Mouse (Mus musculus): ENCODE results near the gene Plcg2.

DNA sequence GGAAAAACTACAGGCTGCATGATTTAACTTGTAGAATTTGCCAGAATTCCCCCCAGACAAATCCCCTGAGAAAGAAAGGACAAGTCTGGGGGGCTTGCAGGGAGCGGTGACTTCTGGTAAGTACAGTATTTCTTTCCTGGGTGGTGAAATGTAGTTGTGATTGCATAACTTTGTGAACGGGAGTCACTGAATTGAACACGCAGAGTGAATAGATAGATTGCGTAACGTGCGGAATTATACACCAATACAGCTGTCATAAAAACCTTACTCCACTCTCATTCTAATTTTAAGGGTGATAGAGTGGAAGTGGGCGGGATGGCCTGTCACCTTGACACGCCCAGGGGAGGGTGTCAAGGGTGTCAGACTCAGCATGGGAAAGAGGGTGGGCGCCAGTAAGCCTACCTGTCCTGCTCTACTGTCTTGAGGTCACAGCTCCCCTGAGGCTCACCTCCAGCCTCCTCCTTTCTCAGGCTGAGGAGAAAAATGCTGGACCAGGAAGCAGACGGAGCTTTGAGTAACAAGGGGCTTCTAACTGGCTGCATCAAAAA, 185.9 kb downstream of the Plcg2 start:
- TF ChIP-seq CTCF (IDR thresholded peaks at IDR 0.05; ENCODE audit: low read depth) (no peak), EP300 (IDR thresholded peaks at IDR 0.05; ENCODE audit: low read depth) (no peak)

Data from liver, embryonic 14.5 days (tissue).